Mouse (Mus musculus) limb, embryonic 12.5 days (tissue): ENCODE measurements around the gene Slit3. TPM values are rescaled to one million over a fixed set of nuclear protein-coding genes. Genes with fewer than 3 reads are reported as not detected.

ENCODE experiments used
- ATAC-seq: fragments of 200-750 bp; cut with Nextera tagmentation; 2 replicates; pipeline ENCODE4 v1.8.0; 2017; ENCODE audit warnings: low read depth, moderate TSS enrichment; ENCODE audit not compliant: insufficient number of reproducible peaks, insufficient read depth, low FRiP score, low TSS enrichment
- H3K27ac ChIP-seq: fragments of 300-500 bp; sonication (generic); 2 replicates; pipeline ENCODE4 v1.5.1; 2016; ENCODE audit warnings: mild to moderate bottlenecking, moderate library complexity
- H3K27me3 ChIP-seq: fragments of 300-500 bp; sonication (generic); 2 replicates; pipeline ENCODE4 v1.6.1; 2016; ENCODE audit warnings: mild to moderate bottlenecking, moderate library complexity
- H3K36me3 ChIP-seq: fragments of 300-500 bp; sonication (generic); 2 replicates; pipeline ENCODE4 v1.6.1; 2016; ENCODE audit warnings: mild to moderate bottlenecking, moderate library complexity
- H3K4me1 ChIP-seq: fragments of 300-500 bp; sonication (generic); replicated peaks from 2 replicates; pipeline ENCODE4 v1.6.1; 2016
- H3K4me2 ChIP-seq: fragments of 300-500 bp; sonication (generic); 2 replicates; pipeline ENCODE4 v1.6.1; 2016; ENCODE audit warnings: mild to moderate bottlenecking, moderate library complexity
- H3K4me3 ChIP-seq: fragments of 300-500 bp; sonication (generic); replicated peaks from 2 replicates; pipeline ENCODE4 v1.5.1; 2016; ENCODE audit warnings: mild to moderate bottlenecking
- H3K9ac ChIP-seq: fragments of 300-500 bp; sonication (generic); replicated peaks from 2 replicates; pipeline ENCODE4 v1.6.1; 2016; ENCODE audit warnings: mild to moderate bottlenecking, moderate library complexity
- H3K9me3 ChIP-seq: fragments of 300-500 bp; sonication (generic); 2 replicates; pipeline ENCODE4 v1.6.1; 2016; ENCODE audit warnings: mild to moderate bottlenecking, moderate library complexity
- WGBS: fragments of 180-500 bp; shearing (Covaris S2); methylation state at CpG from one replicate; pipeline ENCODE4 v1.1.7; 2016; 5-methylcytosine and 5-hydroxymethylcytosine counted together
- polyA plus RNA-seq: library from polyadenylated mRNA; unstranded; fragments of >200 nt; fragmentation: Nextera tagmentation; extraction: Ambion mirVana; gene quantifications from 2 replicates; pipeline ENCODE4 v1.2.1, GENCODE M21; 2016

Gene Slit3
- polyA plus RNA-seq, 1 experiment from 2014 or later: 29.7 TPM

DNA sequence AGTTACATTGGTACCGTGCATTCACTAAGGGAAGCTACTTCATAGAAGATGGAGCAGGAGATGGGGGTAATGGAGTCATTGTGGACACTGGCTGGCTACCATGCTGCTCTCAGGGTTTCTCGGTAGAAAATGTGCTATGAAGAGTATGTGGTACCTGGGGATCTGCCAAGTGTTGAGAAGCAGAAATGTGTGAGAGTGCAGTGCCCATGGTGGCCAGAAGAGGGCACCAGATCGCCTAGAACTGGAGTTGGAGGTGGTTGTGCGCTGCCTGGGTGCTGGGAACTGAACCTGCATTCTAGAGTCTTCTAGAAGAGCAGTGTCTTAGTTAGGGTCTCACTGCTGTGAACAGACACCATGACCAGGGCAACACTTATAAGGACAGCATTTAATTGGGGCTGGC, 582.4 kb downstream of the Slit3 start:
- Histone ChIP-seq H3K4me3 (no peak overlapping the region), H3K9me3 (peaks cover 10% of the 10 kb centered on the region), H3K36me3 (peaks cover 88% of the 10 kb centered on the region), H3K4me2 (no peak overlapping the region), H3K9ac (no peak overlapping the region), H3K27me3 (no peaks in the 10 kb centered on the region), H3K27ac (no peak overlapping the region), H3K4me1 (no peaks in the 10 kb centered on the region)
- 80% methylated on average over 4 of the region's 4 CpGs for WGBS
- ATAC-seq: no peak

- ATAC-seq: no peak
- 96% methylated on average over 13 of the region's 13 CpGs for WGBS
- Histone ChIP-seq H3K9ac (no peak overlapping the region), H3K4me2 (no peak overlapping the region), H3K9me3 (peaks cover 10% of the 10 kb centered on the region), H3K4me3 (no peak overlapping the region), H3K36me3 (peaks cover 88% of the 10 kb centered on the region), H3K4me1 (no peaks in the 10 kb centered on the region), H3K27me3 (no peaks in the 10 kb centered on the region), H3K27ac (no peak overlapping the region)
Observed at GRCm38 (mm10) chr11:35704381-35704780, 583.4 kb downstream of the Slit3 start.

- H3K9ac ChIP-seq: no peak overlapping the region
- peaks cover 85% of the 10 kb centered on the region for H3K36me3 ChIP-seq
- H3K27ac ChIP-seq: no peak overlapping the region
- H3K4me1 ChIP-seq: no peaks in the 10 kb centered on the region
- 90% methylated on average over 5 of the region's 5 CpGs for WGBS
- H3K4me2 ChIP-seq: no peak overlapping the region
- no peak overlapping the region for H3K4me3 ChIP-seq
- no peak for ATAC-seq
- peaks cover 10% of the 10 kb centered on the region for H3K9me3 ChIP-seq
- no peaks in the 10 kb centered on the region for H3K27me3 ChIP-seq
Observed at GRCm38 (mm10) chr11:35704927-35705326, 583.9 kb downstream of the Slit3 start.

DNA sequence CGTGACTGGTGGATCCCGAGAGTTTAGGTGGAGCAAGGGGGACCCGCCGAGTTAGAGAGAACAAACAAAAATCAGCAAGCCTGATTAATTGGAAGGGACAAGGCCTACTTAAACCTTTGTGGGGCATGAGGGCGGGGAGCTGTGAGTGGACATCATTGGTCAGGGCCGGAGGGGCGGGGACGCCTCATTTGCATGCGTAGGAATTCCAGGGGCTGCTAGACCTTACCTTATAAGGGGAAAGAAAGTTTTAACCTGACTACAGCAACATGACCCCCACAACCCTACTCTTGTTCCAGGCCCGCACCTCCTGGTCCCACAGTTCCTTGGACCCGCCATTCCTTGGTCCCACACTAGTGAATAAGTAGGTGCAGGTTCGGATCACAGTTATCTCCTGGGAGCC, 586.4 kb downstream of the Slit3 start:
- ATAC-seq: no peak
- Histone ChIP-seq H3K4me2 (no peak overlapping the region), H3K27ac (no peak overlapping the region), H3K9me3 (peaks cover 10% of the 10 kb centered on the region), H3K36me3 (peaks cover 69% of the 10 kb centered on the region), H3K9ac (no peak overlapping the region), H3K4me1 (no peaks in the 10 kb centered on the region), H3K4me3 (no peak overlapping the region), H3K27me3 (no peaks in the 10 kb centered on the region)
- 93% methylated on average over 12 of the region's 12 CpGs for WGBS

GRCm38 (mm10) chr11:35711314-35711713, 590.3 kb downstream of the Slit3 start:
- Histone ChIP-seq H3K4me3 (no peak overlapping the region), H3K9me3 (0 out of 2 replicates have a peak, but pooled peaks cover 9% of the 10 kb centered on the region), H3K4me1 (no peaks in the 10 kb centered on the region), H3K36me3 (peaks cover 31% of the 10 kb centered on the region; the same call in 1 of the 2 replicates), H3K27ac (no peak overlapping the region), H3K9ac (no peak overlapping the region), H3K4me2 (no peak overlapping the region), H3K27me3 (no peaks in the 10 kb centered on the region)
- no peak for ATAC-seq
- 82% methylated on average over 6 of the region's 6 CpGs for WGBS

DNA sequence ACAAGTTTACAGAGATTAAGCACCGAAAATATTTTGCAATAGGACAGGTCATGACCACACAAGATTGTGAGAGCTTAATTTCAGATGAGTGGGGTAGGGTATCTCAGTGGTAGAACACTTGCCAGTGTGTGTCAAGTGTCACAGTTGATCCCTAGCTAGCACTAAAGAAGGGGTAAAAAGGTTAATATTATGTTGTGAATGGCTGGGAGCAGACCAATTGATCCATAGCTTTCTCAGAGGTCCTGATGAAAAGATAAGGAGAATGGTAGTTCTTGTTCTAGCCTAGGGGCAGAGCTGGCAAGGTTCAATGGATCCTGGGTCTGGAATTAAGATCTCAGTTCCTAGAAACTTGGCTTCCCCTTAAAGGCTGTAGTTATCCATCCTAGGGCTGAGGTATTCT, 597.9 kb downstream of the Slit3 start:
- Histone ChIP-seq H3K9me3 (0 out of 2 replicates have a peak, but pooled peaks cover 7% of the 10 kb centered on the region), H3K4me3 (no peak overlapping the region), H3K27me3 (no peaks in the 10 kb centered on the region), H3K4me1 (no peaks in the 10 kb centered on the region), H3K9ac (no peak overlapping the region), H3K27ac (no peak overlapping the region), H3K36me3 (no peaks in the 10 kb centered on the region), H3K4me2 (no peak overlapping the region)
- 76% methylated on average over 1 of the region's 1 CpGs for WGBS
- ATAC-seq: no peak

GRCm38 (mm10) chr11:35723876-35724275, 602.9 kb downstream of the Slit3 start:
- H3K27ac ChIP-seq: no peak overlapping the region
- no peaks in the 10 kb centered on the region for H3K36me3 ChIP-seq
- no peak overlapping the region for H3K4me3 ChIP-seq
- H3K9me3 ChIP-seq: no peaks in the 10 kb centered on the region
- no peaks in the 10 kb centered on the region for H3K4me1 ChIP-seq
- no peak overlapping the region for H3K9ac ChIP-seq
- no peak overlapping the region for H3K4me2 ChIP-seq
- no peaks in the 10 kb centered on the region; the same call in 1 of the 2 replicates for H3K27me3 ChIP-seq
- WGBS: 84% methylated on average over 5 of the region's 5 CpGs
- no peak for ATAC-seq

DNA sequence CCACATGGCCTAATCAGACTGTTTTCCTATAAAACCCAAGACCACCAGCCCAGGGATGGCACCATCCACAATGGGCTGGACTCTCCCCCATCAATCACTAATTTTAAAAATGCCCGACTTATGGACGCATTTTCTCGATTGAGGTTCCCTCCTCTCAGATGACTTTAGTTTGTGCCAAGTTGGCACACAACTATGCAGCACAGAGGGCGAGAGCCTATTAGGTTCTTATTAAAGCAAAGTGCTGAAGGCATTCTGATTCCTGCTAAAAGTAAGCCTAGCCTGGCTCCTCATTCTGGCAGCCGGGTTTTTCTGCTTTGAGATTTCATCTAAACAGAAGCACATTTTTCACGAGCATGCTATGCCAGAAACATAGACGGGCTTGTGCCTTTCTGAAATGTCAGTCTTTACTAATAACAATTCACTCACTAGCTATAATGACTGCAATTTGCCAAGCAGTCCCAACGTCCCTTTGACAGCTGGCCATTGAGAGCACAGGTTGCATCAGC, 605.4 kb downstream of the Slit3 start:
- Histone ChIP-seq H3K27ac (no peak overlapping the region), H3K27me3 (no peaks in the 10 kb centered on the region; the same call in 1 of the 2 replicates), H3K4me1 (no peaks in the 10 kb centered on the region), H3K4me3 (no peak overlapping the region), H3K9me3 (no peaks in the 10 kb centered on the region), H3K36me3 (no peaks in the 10 kb centered on the region), H3K4me2 (no peak overlapping the region), H3K9ac (no peak overlapping the region)
- no peak for ATAC-seq
- WGBS: 77% methylated on average over 8 of the region's 8 CpGs

- H3K9me3 ChIP-seq: no peaks in the 10 kb centered on the region
- no peak overlapping the region for H3K4me3 ChIP-seq
- no peak overlapping the region for H3K4me2 ChIP-seq
- no peak overlapping the region for H3K27ac ChIP-seq
- H3K9ac ChIP-seq: no peak overlapping the region
- no peaks in the 10 kb centered on the region for H3K4me1 ChIP-seq
- ATAC-seq: no peak
- H3K36me3 ChIP-seq: no peaks in the 10 kb centered on the region
- 100% methylated on average over 1 of the region's 1 CpGs for WGBS
- no peaks in the 10 kb centered on the region; the same call in 1 of the 2 replicates for H3K27me3 ChIP-seq
Observed at GRCm38 (mm10) chr11:35728200-35728599, 607.2 kb downstream of the Slit3 start.

DNA sequence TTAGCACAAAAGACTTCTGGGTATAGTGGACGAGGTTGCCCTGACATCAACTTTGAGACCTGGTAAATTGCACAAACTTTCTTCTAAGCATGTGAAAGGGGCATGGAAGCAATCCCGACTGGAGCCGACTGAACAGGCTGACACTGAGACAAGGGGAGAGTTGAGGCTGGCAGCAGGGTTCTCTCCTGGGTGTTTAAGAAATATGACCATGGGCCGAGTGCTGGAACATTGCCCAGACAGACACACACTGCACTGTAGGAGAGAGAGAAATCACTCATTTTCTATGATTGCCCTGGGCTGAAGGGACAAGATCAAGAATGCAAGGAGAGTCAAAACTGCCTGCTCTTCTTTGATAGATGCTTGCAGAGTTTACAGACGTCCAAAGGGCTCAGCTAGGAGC, 608.2 kb downstream of the Slit3 start:
- 47% methylated on average over 5 of the region's 5 CpGs for WGBS
- H3K9ac ChIP-seq: no peak overlapping the region
- H3K27ac ChIP-seq: no peak overlapping the region
- no peak overlapping the region for H3K4me3 ChIP-seq
- no peak overlapping the region for H3K4me2 ChIP-seq
- no peaks in the 10 kb centered on the region for H3K9me3 ChIP-seq
- no peak for ATAC-seq
- H3K27me3 ChIP-seq: no peaks in the 10 kb centered on the region; the same call in 1 of the 2 replicates
- H3K36me3 ChIP-seq: no peaks in the 10 kb centered on the region
- no peaks in the 10 kb centered on the region for H3K4me1 ChIP-seq

- no peak overlapping the region for H3K27ac ChIP-seq
- ATAC-seq: no peak
- no peak overlapping the region for H3K4me3 ChIP-seq
- no peaks in the 10 kb centered on the region for H3K9me3 ChIP-seq
- no peak overlapping the region for H3K4me2 ChIP-seq
- H3K4me1 ChIP-seq: no peaks in the 10 kb centered on the region
- no peaks in the 10 kb centered on the region for H3K27me3 ChIP-seq
- no peaks in the 10 kb centered on the region for H3K36me3 ChIP-seq
- no peak overlapping the region for H3K9ac ChIP-seq
- WGBS: 81% methylated on average over 1 of the region's 1 CpGs
Observed at GRCm38 (mm10) chr11:35732366-35732765, 611.3 kb downstream of the Slit3 start.

- Histone ChIP-seq H3K4me2 (no peak overlapping the region), H3K9me3 (no peaks in the 10 kb centered on the region), H3K4me3 (no peak overlapping the region), H3K9ac (no peak overlapping the region), H3K27me3 (no peaks in the 10 kb centered on the region), H3K27ac (no peak overlapping the region), H3K4me1 (no peaks in the 10 kb centered on the region), H3K36me3 (no peaks in the 10 kb centered on the region)
- no peak for ATAC-seq
- 62% methylated on average over 2 of the region's 2 CpGs for WGBS
Observed at GRCm38 (mm10) chr11:35736817-35737216, 615.8 kb downstream of the Slit3 start.
